Mouse (Mus musculus): Measurements from ENCODE around the gene Dnm3.

- no peak for TF ChIP-seq POLR2A (IDR thresholded peaks at IDR 0.05; ENCODE audit: borderline replicate concordance, control insufficient read depth, low read depth, low read length)
- TF ChIP-seq CTCF (IDR thresholded peaks at IDR 0.05; ENCODE audit: control insufficient read depth, insufficient read depth, low read length) = no peak
Measured at GRCm38 (mm10) chr1:162328673-162329072, 149.2 kb downstream of the Dnm3 start.
